Mouse (Mus musculus): ENCODE results near the gene Prdx2. TPM values are rescaled to one million over a fixed set of nuclear protein-coding genes. Genes with fewer than 3 reads are reported as not detected.

Prdx2 gene
- polyA plus RNA-seq, 1 experiment from 2014 or later: 1,409 TPM

DNA sequence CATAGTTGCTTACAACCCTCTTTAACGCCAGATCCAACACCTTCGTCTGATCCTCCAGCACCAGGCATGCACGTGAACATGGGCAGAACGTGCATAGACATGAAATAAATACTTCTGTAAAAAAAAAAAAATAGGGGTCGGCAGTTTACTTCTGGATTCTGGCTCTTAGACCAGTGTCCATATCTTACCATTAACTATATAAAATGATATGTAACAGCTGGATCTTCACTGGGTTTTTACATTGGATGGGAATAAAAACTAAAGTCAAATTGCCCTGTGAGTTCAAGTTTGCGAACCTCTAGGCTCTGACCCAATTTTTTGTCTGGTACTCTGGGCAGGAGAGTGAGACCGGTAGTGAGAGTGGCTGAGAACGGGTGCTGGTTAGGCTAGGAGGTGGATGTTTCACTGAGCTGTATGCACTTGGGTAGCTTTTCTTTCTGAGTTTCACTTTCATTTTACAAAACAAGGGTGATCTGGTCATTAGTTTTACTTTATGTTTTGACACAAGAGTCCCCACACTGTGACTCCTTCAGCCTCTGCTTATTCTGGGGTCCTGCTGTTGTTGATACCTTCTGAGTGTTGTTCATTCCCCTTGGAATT, 5.3 kb downstream of the Prdx2 start:
- 85% methylated on average over 8 of the region's 8 CpGs for WGBS

DNA sequence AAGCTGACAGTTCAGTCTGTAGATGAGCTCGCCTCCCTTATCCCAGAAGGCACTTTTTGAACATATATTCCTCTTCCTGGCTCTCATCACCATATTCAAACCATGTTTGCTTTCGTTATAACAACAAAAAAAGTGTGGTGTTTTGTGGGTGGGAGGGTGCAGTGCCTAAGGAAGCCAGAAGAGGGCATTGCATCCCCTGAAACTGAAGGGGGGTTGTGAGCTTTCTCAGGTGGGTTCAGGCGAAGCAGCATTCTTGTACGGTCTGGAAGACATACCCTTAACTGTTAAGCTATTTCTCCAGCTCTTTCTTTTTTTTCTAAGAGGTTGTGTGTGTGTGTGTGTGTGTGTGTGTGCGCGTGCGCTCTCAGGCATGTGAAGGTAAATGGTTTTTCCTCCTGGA, 6.0 kb downstream of the Prdx2 start:
- Histone ChIP-seq H3K4me2 (replicated peaks; ENCODE audit: low read depth, low read length) (no peak overlapping the region), H3K9ac (ENCODE audit: low read depth, low read length) (no peak overlapping the region), H3K9me3 (ENCODE audit: control insufficient read depth, low read length) (no peaks in the 10 kb centered on the region), H3K36me3 (ENCODE audit: control insufficient read depth, insufficient read depth, low read length) (0 out of 2 replicates have a peak, but pooled peaks cover 2% of the 10 kb centered on the region), H3K27me3 (ENCODE audit: control insufficient read depth, insufficient read depth, low read length) (peaks cover 32% of the 10 kb centered on the region), H3K27ac (ENCODE audit: low read depth, low read length) (no peak overlapping the region), H3K4me1 (replicated peaks; ENCODE audit: control insufficient read depth, insufficient read depth, low read length) (peaks cover 26% of the 10 kb centered on the region), H3K4me3 (ENCODE audit: low read depth, low read length) (no peak overlapping the region)
- DNase-seq (ENCODE audit: low spot score) (peak; percentile 72), ATAC-seq (ENCODE audit: low FRiP score) (no peak)
- 29% methylated on average over 7 of the region's 7 CpGs for WGBS

More for the DNA sequence above, 5.3 kb downstream of the Prdx2 start:
- no peak for ATAC-seq (ENCODE audit: low FRiP score)
- Histone ChIP-seq H3K36me3 (ENCODE audit: control insufficient read depth, insufficient read depth, low read length) (0 out of 2 replicates have a peak, but pooled peaks cover 2% of the 10 kb centered on the region), H3K27ac (ENCODE audit: low read depth, low read length) (no peak overlapping the region), H3K9me3 (ENCODE audit: control insufficient read depth, low read length) (no peaks in the 10 kb centered on the region), H3K4me3 (ENCODE audit: low read depth, low read length) (no peak overlapping the region), H3K9ac (ENCODE audit: low read depth, low read length) (no peak overlapping the region), H3K27me3 (ENCODE audit: control insufficient read depth, insufficient read depth, low read length) (peaks cover 27% of the 10 kb centered on the region), H3K4me2 (replicated peaks; ENCODE audit: low read depth, low read length) (no peak overlapping the region), H3K4me1 (replicated peaks; ENCODE audit: control insufficient read depth, insufficient read depth, low read length) (peaks cover 22% of the 10 kb centered on the region; the same call in 1 of the 2 replicates)
- DNase-seq (ENCODE audit: low spot score): no peak

DNA sequence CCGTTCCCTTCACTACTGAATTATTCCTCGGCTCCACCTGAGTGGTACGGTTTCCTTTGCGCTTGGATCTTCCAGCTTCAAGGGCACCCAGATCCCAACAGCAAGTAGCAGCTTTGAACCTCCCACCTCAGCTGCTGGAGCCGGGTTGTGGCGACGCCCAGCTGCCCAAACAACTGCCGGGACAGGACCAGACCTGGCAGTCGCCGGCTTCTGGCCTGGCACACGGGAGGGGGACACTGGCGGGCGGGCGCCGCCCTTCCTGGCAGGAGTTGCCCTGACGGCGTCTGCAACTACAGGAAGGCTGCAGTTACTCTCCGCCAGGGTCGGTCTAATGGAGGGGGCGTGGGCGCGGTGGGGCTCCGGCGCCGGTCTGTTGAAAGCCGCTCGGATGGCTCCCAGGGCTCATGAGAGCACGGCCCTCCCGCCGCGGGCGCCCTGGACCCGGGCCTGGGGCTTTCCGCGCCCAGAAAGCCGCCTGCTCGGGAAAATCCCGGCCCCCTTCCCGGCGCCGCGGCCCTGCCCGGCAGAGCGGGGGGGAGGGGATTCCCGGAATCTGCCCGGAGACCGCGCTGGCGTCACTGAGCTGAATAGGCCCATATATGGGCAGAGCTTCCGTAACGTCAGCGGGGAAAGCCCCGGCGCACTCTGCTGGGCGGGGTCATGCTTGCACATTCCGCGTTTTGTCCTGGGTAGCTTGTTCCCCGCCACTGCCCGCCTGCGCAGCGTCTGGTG, 6.8 kb downstream of the Prdx2 start:
- DNase-seq (ENCODE audit: low spot score) (peak; percentile 95), ATAC-seq (ENCODE audit: low FRiP score) (peak; percentile 86)
- Histone ChIP-seq H3K27ac (ENCODE audit: low read depth, low read length) (peak overlapping the region; percentile 19; the same call in 1 of the 2 replicates), H3K9me3 (ENCODE audit: control insufficient read depth, low read length) (no peaks in the 10 kb centered on the region), H3K9ac (ENCODE audit: low read depth, low read length) (peak overlapping the region; percentile 25; the same call in 1 of the 2 replicates), H3K4me3 (ENCODE audit: low read depth, low read length) (peak overlapping the region; percentile 36), H3K27me3 (ENCODE audit: control insufficient read depth, insufficient read depth, low read length) (peaks cover 38% of the 10 kb centered on the region), H3K36me3 (ENCODE audit: control insufficient read depth, insufficient read depth, low read length) (0 out of 2 replicates have a peak, but pooled peaks cover 2% of the 10 kb centered on the region), H3K4me1 (replicated peaks; ENCODE audit: control insufficient read depth, insufficient read depth, low read length) (peaks cover 25% of the 10 kb centered on the region), H3K4me2 (replicated peaks; ENCODE audit: low read depth, low read length) (peak overlapping the region; percentile 83)
- 2% methylated on average over 48 of the region's 61 CpGs for WGBS

DNA sequence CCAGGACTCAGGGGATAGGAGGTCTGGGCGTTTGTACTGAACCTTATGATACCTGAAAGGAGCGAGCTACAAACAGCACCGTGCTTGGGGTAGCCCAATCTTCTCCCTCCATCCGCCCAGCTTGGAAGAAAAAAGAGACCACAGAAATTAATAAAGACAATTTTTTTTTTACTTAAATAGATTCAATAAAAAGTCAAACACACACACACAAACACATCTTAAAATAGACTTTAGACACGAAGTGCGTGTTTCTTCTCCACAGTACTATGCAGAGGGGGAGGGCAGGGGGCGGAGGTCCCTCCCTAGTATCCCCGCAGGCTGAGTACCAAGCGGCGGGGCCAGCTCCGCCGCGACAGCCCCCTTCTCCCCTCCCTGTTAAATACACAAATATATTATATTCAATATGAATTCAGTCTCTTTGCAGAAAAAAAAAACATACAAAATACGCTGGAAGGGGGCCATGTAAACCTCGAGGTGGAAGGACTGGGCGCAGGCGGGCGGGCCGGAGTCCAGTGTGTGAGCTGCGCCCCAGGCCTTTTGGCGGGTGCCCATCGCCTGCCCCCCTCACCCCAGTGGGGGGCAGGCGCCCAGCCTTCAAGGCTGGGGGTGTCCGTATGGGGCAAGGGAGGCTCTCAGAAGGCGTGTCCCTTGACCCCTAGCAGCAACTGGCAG, 7.5 kb downstream of the Prdx2 start:
- 1% methylated on average over 25 of the region's 25 CpGs for WGBS
- Histone ChIP-seq H3K9me3 (ENCODE audit: control insufficient read depth, low read length) (no peaks in the 10 kb centered on the region), H3K4me2 (replicated peaks; ENCODE audit: low read depth, low read length) (peak overlapping the region; percentile 83), H3K27ac (ENCODE audit: low read depth, low read length) (no peak overlapping the region), H3K27me3 (ENCODE audit: control insufficient read depth, insufficient read depth, low read length) (peaks cover 39% of the 10 kb centered on the region), H3K4me3 (ENCODE audit: low read depth, low read length) (peak overlapping the region; percentile 44), H3K9ac (ENCODE audit: low read depth, low read length) (peak overlapping the region; percentile 40; the same call in 1 of the 2 replicates), H3K4me1 (replicated peaks; ENCODE audit: control insufficient read depth, insufficient read depth, low read length) (peaks cover 23% of the 10 kb centered on the region), H3K36me3 (ENCODE audit: control insufficient read depth, insufficient read depth, low read length) (no peaks in the 10 kb centered on the region)
- DNase-seq (ENCODE audit: low spot score): no peak
- no peak for ATAC-seq (ENCODE audit: low FRiP score)

DNA sequence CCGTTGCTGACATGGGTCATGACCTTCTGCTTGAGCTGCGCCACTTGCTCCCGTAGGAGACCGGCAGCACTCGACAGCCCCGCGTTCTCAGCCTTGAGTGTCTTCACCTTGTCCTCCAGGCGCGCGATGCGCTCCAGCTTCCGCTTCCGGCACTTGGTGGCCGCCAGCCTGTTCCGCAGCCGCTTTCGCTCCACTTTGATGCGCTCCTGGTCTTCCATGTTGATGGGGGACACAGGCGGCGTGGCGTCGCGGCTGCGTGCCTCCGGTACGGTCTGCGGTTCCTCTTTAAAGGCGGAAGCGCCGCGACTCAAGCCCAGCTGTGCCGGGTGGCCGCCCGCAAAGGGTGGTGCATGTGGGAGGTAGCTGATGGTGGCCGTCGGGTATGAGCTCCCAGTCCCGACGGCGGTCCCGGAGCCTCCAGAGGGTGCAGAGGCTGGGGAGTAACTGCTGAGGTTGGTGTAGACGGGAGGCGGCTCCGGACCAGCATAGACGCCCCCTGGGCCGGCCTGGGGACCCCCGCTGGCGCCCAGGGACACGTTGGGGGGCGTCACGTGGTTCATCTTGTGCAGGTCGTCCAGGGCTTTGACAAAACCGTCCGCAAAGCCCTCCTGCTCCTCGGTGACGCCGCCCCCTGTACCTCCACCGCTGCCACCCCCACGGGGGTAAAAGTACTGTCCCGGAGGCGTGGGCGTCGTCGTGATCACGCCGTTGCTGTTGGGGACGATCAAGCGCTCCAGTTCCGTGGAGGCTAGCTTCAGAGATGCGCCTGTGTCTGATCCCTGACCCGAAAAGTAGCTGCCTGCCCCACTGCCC, 8.3 kb downstream of the Prdx2 start:
- no peaks in the 10 kb centered on the region for H3K36me3 ChIP-seq (ENCODE audit: control insufficient read depth, insufficient read depth, low read length)
- H3K4me3 ChIP-seq (ENCODE audit: low read depth, low read length): peak overlapping the region; percentile 44
- H3K4me1 ChIP-seq (replicated peaks; ENCODE audit: control insufficient read depth, insufficient read depth, low read length): peaks cover 23% of the 10 kb centered on the region
- WGBS: 2% methylated on average over 66 of the region's 70 CpGs
- H3K9me3 ChIP-seq (ENCODE audit: control insufficient read depth, low read length): no peaks in the 10 kb centered on the region
- DNase-seq (ENCODE audit: low spot score) (peak; percentile 72), ATAC-seq (ENCODE audit: low FRiP score) (no peak)
- H3K4me2 ChIP-seq (replicated peaks; ENCODE audit: low read depth, low read length): peak overlapping the region; percentile 83
- H3K27ac ChIP-seq (ENCODE audit: low read depth, low read length): no peak overlapping the region
- H3K27me3 ChIP-seq (ENCODE audit: control insufficient read depth, insufficient read depth, low read length): peaks cover 41% of the 10 kb centered on the region
- H3K9ac ChIP-seq (ENCODE audit: low read depth, low read length): peak overlapping the region; percentile 58; the same call in 1 of the 2 replicates

DNA sequence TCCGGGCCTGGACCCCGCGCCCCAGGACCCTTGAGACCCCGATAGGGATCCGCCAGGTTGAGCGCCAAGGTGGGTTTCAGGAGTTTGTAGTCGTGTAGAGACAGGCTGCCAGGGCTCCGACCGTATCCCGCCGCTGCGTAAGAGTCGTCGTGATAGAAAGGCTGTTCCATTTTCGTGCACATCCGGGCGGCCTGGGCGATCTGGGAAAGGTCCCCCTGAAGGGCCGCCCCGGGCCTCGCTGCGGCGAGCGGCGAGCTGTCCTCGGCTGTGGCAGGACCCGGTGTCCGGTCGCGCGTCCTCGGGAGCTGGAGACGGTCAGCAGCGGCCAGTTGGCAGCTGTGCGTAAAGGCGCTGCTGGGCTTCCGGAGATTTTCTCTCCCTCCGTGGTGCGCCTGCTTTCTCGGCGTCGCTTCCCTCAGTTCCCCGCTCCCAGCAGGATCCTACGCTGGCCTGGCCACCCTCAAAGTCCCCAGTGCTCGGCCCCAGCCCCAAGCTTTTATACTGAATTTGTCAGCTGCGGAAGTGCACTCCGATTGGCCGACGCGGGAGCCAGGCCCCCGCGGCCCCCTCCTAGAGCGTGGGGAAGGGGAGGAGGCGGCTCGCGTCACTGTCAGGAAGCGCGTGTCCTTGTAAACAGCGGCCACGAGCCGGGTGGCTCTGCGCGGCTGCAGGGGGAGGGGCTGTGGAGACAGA, 9.0 kb downstream of the Prdx2 start, which contains the start of gene Junb:
TSS of gene Junb (minus strand) at position 471 of the 693 bp plus-strand sequence.
- Histone ChIP-seq H3K4me2 (replicated peaks; ENCODE audit: low read depth, low read length) (peak within 1 kb of the TSS; percentile 83), H3K36me3 (ENCODE audit: control insufficient read depth, insufficient read depth, low read length) (no peaks in the 10 kb centered on the region), H3K27me3 (ENCODE audit: control insufficient read depth, insufficient read depth, low read length) (peaks cover 41% of the 10 kb centered on the region), H3K9ac (ENCODE audit: low read depth, low read length) (peak within 1 kb of the TSS; percentile 58; the same call in 1 of the 2 replicates), H3K9me3 (ENCODE audit: control insufficient read depth, low read length) (no peaks in the 10 kb centered on the region), H3K27ac (ENCODE audit: low read depth, low read length) (no peak within 1 kb of the TSS), H3K4me3 (ENCODE audit: low read depth, low read length) (peak within 1 kb of the TSS; percentile 44), H3K4me1 (replicated peaks; ENCODE audit: control insufficient read depth, insufficient read depth, low read length) (peaks cover 23% of the 10 kb centered on the region)
- peak; percentile 60 for ATAC-seq (ENCODE audit: low FRiP score)
- under 1% methylated on average over 61 of the region's 63 CpGs for WGBS
- DNase-seq (ENCODE audit: low spot score): peak; percentile 84

DNA sequence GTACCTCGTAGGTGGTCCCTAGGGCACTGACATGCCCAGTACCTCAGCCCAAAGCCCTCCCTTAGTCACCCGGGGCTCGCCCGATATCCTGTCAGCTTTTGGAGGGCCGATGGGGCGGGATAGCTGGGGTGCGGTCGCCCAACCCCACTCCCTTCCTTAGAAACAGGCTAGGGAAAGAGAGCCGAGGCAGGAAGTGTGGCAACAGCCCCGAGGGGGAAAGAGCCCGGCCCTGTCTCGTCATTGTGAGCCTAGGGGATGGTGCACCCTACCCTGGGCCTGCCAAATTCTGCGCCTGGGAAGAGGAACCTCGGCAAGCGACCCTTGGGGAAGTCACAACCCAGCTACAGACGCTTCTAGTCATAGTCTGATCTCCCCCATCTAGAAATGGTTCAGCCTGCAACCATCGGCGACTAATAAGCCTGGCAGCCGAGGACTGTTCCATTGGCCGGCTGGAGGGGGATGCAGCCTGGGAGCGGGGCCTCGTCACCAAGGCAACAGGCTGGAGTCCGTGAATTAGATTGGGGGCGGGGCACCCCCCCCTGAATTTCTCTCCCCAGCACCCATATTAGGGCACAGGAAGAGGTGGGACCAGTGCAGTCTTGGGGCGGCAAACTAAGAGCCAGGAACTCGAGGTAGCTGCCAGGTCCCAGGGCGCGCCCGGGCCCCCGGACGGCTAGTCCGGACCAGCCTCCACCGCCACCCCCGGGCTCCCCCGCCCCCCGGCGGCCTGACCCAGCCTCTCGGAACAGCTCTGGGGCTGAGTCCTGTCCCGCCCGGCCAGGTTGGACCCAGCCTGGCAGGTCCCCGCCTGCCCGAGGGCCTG, 10.4 kb downstream of the Prdx2 start:
- WGBS: 1% methylated on average over 32 of the region's 42 CpGs
- DNase-seq (ENCODE audit: low spot score) (peak; percentile 86), ATAC-seq (ENCODE audit: low FRiP score) (peak; percentile 23; the same call in 1 of the 2 replicates)
- Histone ChIP-seq H3K27ac (ENCODE audit: low read depth, low read length) (no peak overlapping the region), H3K9me3 (ENCODE audit: control insufficient read depth, low read length) (no peaks in the 10 kb centered on the region), H3K4me3 (ENCODE audit: low read depth, low read length) (peak overlapping the region; percentile 29), H3K4me1 (replicated peaks; ENCODE audit: control insufficient read depth, insufficient read depth, low read length) (peaks cover 27% of the 10 kb centered on the region), H3K27me3 (ENCODE audit: control insufficient read depth, insufficient read depth, low read length) (peaks cover 47% of the 10 kb centered on the region), H3K36me3 (ENCODE audit: control insufficient read depth, insufficient read depth, low read length) (no peaks in the 10 kb centered on the region), H3K9ac (ENCODE audit: low read depth, low read length) (peak overlapping the region; percentile 25; the same call in 1 of the 2 replicates), H3K4me2 (replicated peaks; ENCODE audit: low read depth, low read length) (peak overlapping the region; percentile 83)

Measured in hindbrain, embryonic 11.5 days (tissue).